Mouse (Mus musculus) v-Abl transformed pro-B cells (cell line): ENCODE measurements around the gene Slc26a9.

Experiments used
- in situ Hi-C, 2 experiments: fragments of 400-800 bp; cut with MboI; formaldehyde crosslinking; loops; one replicate each; pipeline ENCODE4 v1.15.1; 2025; ENCODE audit not compliant: unreplicated experiment in 2 of 2

The Slc26a9 gene

DNA sequence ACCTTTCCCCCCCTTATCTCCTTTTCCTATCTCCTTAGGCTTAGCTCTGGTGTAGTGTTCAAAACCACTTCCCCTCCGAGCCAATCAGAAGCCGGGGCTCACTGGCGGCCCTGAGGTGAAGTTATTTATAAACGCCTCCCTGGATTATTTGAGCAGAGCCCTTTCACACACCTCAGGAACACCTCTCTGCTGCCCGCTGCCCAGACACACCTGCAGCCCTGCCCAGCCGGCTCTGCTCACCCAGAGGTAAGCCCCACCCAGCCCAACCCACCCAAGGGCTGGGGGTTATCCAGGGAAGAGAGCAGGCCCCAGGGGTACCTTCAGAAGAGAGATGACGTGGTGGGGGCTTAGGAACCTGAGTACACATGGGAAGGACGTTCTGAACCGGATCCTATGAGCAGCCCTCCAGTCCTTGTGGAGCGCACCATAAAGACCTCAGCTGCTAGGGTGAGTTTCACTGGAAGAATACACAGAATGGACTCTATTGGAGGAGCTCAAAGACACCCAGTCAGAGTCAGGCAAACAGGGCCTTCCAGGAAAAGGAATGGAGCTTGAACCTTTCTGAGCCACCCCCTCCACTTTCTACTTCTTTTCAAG lies at the start of gene Slc26a9:
Slc26a9 (plus strand) TSS at position 155 of the 597 bp plus-strand sequence.
- in situ Hi-C loops: loop anchor here in 1 of 2 experiments (10.0 kb wide), 1 partner anchor 459 kb away; no protein-coding TSS in a partner anchor

- in situ Hi-C loops: loop anchor here in 1 of 2 experiments (5.0 kb wide), 1 partner anchor 33 kb away; no protein-coding TSS in a partner anchor
These were observed 48.5 kb upstream of the Slc26a9 start for GRCm38 (mm10) chr1:131695308-131695707.

DNA sequence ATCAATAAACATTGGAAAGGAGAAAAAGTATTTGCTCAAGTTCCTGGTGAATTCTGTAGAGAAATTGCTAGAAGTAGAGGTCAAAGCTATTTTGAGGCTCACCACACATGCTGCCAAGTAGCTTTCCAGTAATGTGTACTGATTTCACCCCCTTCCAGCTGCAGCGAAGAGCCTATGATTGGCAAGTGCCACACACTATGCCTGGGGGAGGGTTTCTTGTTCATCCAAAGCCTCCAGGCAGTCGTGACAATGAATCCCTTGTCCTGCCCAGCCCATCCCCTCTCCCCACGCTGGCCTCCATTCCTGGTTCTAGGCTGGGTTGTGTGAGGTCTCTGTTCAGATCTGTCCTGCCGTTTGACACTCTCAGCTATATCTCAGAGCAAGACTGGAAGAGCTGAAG lies 47.5 kb upstream of the Slc26a9 start:
- in situ Hi-C loops: loop anchor here in 1 of 2 experiments (5.0 kb wide), 1 partner anchor 34 kb away; no protein-coding TSS in a partner anchor

- in situ Hi-C loops: loop anchor here in 1 of 2 experiments (5.0 kb wide), 1 partner anchor 36 kb away; no protein-coding TSS in a partner anchor
These were observed 45.1 kb upstream of the Slc26a9 start for GRCm38 (mm10) chr1:131698770-131699169.

DNA sequence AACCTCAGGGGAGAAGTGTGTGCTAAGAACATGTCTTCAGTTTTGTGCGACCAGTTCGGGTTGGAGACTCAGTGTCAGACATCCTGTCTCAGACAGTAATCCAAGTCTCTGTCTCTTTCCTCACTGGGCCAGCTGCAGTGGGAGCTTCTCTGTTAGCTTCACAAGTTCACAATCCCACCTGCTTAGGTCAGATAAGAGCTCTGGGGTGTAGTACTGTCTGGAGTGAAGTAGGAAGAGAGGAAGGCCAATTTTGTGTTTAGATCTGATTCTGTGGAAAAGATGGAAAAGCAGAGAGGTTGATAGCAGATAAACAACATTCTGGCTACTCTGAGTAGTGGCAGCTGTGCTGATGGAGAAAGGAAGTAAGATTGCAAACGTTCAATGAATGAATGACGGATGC lies 44.2 kb upstream of the Slc26a9 start:
- in situ Hi-C loops: loop anchor here (5.0 to 10.0 kb wide), 3 partner anchors 37 to 87 kb away; no protein-coding TSS in a partner anchor

- in situ Hi-C loops: loop anchor here in 1 of 2 experiments (5.0 to 10.0 kb wide), 2 partner anchors 46 to 88 kb away; no protein-coding TSS in a partner anchor
These were observed 43.4 kb upstream of the Slc26a9 start for GRCm38 (mm10) chr1:131700447-131700846.

GRCm38 (mm10) chr1:131701391-131701790 lies 42.4 kb upstream of the Slc26a9 start:
- in situ Hi-C loops: loop anchor here in 1 of 2 experiments (5.0 to 10.0 kb wide), 2 partner anchors 47 to 89 kb away; no protein-coding TSS in a partner anchor

DNA sequence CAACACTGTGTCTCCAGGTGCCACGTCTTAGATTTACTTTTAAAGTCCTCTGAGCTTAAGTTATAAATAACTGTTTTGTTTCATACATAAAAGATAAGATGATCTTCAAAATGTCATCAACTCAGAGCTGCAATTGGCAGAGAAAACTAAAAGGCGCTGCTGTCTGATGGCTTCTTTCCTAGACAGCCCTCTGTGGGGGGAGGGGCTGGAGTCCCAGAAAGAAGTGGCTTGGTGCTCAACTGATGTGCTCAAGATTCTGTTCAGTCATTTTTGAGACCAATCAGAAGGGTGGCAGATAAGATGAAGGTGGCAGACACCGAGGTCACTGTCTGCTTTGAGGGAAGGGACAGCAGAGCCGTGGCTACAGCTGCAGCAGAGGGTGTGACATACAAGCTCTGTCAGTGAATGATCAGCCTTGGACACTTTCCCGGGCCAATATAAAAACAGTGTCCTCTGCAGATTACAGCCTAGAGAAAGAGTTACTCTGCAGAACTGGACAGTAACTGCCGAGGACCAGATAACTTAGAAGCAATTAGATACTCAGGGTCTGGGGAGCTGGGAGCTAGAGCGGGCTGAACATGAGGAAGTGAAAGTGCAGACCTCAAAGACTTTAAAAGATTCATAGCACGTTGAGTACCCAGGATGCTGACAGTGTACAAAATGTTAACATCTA lies 41.6 kb upstream of the Slc26a9 start:
- in situ Hi-C loops: loop anchor here in 1 of 2 experiments (5.0 to 10.0 kb wide), 2 partner anchors 47 to 90 kb away; no protein-coding TSS in a partner anchor

GRCm38 (mm10) chr1:131703482-131703881 lies 40.3 kb upstream of the Slc26a9 start:
- in situ Hi-C loops: loop anchor here in 1 of 2 experiments (5.0 to 10.0 kb wide), 2 partner anchors 49 to 91 kb away; no protein-coding TSS in a partner anchor

DNA sequence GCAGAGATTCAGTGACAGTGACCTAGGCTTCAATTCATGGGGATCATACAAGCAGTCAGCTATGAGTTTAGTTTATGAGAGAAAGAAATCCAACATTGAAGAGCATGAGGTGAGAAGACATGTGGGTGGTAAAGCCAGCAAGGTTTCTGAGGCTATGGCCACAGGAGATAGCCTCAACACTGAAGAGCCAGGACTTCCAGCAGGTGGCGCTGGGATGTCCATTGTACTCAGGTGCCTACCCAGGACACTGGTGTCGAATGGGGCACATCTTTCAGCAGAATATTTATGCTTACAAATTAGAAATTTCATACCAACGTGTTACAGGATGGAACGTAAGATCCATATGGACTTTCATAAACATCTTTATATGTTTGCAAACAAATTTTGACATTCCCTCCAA lies 35.5 kb upstream of the Slc26a9 start:
- in situ Hi-C loops: loop anchor here (5.0 to 10.0 kb wide), 3 partner anchors 54 to 174 kb away; no protein-coding TSS in a partner anchor

DNA sequence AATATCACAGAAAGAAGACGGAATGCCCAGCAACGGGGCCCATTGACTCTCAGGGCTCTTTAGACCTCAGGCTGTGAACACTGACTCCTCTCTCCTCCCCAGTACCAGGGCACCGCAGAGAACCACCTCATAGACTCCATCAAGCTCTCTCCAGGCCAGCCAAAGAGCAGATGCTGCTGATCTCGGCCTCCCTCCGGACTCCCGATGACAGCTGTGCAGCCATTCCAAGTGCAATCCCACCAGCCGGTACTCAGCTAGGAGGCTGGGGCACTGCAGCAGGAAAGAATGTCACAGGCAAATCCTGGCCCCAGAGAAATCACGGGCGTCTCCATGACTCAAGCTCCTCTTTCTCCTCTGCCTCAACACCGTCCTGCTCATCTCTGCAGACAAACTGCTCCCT lies 32.3 kb upstream of the Slc26a9 start:
- in situ Hi-C loops: loop anchor here (5.0 to 10.0 kb wide), 3 partner anchors 53 to 171 kb away; no protein-coding TSS in a partner anchor

GRCm38 (mm10) chr1:131712386-131712785 lies 31.4 kb upstream of the Slc26a9 start:
- in situ Hi-C loops: loop anchor here (5.0 to 10.0 kb wide), 3 partner anchors 52 to 170 kb away; no protein-coding TSS in a partner anchor

GRCm38 (mm10) chr1:131714388-131715337 lies 29.2 kb upstream of the Slc26a9 start:
- in situ Hi-C loops: loop anchor here (5.0 to 10.0 kb wide), 3 partner anchors 50 to 168 kb away; no protein-coding TSS in a partner anchor

DNA sequence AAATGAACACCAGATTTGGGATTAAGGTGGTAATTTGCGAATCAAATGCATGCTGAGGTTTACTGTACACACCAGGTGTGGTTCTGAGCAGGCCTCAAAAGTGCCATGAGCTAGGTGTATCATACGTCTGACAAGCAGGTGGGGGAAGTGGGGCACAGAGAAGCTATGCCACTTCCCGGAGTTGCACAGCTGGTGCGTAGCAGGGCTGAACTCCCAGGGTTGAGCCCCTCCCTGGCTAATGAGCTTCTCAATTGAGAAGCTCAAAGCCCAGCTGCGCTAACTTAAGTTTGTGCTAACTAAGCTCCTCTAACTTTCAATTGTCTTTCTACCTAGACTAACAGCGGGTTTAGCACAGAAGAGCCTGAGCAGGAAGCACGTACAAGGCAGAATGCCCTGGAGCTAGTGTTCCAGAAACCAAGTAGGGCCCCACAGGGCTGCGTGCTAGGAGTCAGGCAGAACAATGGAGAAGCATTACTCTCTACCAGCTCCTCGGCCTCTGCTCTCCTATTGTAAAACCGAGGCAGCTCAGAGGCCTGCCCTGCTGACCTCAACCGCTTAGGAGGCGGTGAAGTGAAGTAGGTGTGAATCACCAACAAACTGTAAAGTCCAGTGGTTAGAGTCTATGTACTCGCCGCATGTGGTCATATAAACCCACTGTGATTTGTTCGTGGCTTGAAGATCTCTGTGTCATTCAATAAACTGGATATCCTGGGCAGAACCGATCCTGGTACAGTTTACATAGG lies 24.7 kb upstream of the Slc26a9 start:
- in situ Hi-C loops: loop anchor here in 1 of 2 experiments (10.0 kb wide), 1 partner anchor 46 kb away; no protein-coding TSS in a partner anchor

- in situ Hi-C loops: no loop called here
These were observed 21.8 kb upstream of the Slc26a9 start for GRCm38 (mm10) chr1:131721989-131722388.

GRCm38 (mm10) chr1:131723549-131723948 lies 20.3 kb upstream of the Slc26a9 start:
- in situ Hi-C loops: no loop called here

DNA sequence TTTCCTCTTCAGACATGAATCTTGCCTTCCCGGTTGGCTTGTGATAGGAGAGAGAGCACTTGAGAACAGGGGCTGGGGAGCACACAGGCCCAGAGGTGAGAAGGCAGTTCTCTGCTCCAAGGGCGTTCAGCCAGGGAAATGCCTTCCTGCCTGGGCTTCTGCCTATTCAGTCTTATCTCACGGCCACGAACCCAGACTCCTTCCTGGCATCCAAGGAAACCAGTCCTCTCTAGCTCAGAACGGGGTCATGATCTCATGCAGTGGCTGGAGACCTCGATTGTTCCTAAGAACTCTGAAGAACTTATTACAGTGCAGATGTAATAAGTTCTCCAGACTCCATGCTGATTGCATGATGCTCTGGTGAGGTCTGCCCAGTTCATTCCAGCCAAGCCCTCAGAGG lies 17.2 kb upstream of the Slc26a9 start:
- in situ Hi-C loops: no loop called here

DNA sequence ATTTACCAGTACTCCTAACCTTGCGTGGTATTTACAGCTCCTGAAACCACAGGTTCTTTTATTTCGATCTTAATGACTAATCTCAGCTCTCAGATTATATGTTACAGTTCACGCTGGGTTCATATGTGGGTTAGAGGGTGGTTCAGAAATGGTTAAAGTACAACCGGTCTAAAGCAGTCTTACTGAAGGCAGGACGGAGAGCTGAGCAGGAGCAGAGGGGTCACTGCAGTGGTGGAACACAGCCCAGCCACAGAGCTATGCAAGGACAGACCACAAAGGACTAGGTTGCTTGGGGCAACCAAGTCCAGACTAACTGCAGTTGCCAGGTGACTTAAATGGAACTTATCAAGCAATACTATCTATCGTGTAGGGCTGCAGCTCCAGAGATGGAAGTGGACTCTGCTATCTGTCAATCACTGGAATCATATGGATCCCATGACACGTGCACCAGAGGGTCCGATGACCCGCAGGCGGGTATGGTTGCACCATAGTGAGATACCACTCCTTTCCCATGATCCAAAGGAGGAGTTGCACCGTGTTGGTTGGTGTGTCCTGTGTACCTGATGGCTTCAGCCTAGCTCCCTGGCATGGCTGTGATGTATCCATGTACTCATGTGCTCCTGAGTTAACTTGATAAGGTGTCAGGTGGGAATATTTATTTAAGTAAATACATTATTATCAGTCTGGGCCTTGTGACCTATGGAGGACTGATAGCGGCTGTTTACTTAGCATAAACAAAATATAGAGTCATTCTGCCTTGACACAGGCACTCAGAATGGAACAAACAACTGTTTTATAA lies 13.0 kb upstream of the Slc26a9 start:
- in situ Hi-C loops: no loop called here
